Mouse (Mus musculus) inflammation-experienced regulatory T-cells, adult 6 months (primary cell): ENCODE data around the gene Bmx. TPM values are rescaled to one million over a fixed set of nuclear protein-coding genes. Genes with fewer than 3 reads are reported as not detected.

ENCODE experiments used
- ATAC-seq: one replicate; pipeline ENCODE4 v1.8.0; 2017
- polyA plus RNA-seq, 3 experiments: library from polyadenylated mRNA; unstranded; fragments of 100-300 nt; shearing (Covaris generic); gene quantifications; one replicate each; pipeline ENCODE4 v1.2.1; 2017

Gene Bmx
- not detected for polyA plus RNA-seq

GRCm38 (mm10) chrX:164258057-164258456 is at the start of gene Bmx:
Gene Bmx, minus strand, starts transcription at chrX:164258193.
- ATAC-seq, result no peak

- ATAC-seq, result no peak
Measured at GRCm38 (mm10) chrX:164306250-164306649, 48.3 kb upstream of the Bmx start.

- no peak for ATAC-seq
Measured at GRCm38 (mm10) chrX:164291147-164291546, 33.2 kb upstream of the Bmx start.

GRCm38 (mm10) chrX:164287077-164287476 is 29.1 kb upstream of the Bmx start:
- ATAC-seq, result no peak

GRCm38 (mm10) chrX:164283808-164284207 is 25.8 kb upstream of the Bmx start:
- ATAC-seq, result no peak

GRCm38 (mm10) chrX:164280918-164281647 is 23.1 kb upstream of the Bmx start:
- ATAC-seq, result no peak

GRCm38 (mm10) chrX:164275536-164275935 is 17.5 kb upstream of the Bmx start:
- ATAC-seq, result no peak

- ATAC-seq, result no peak
Measured at GRCm38 (mm10) chrX:164270603-164271002, 12.6 kb upstream of the Bmx start.

GRCm38 (mm10) chrX:164269285-164269761 is 11.3 kb upstream of the Bmx start, which contains the start of gene Pir:
Gene Pir, plus strand, starts transcription at chrX:164269371.
- no peak for ATAC-seq

- ATAC-seq, result no peak
Measured at GRCm38 (mm10) chrX:164264861-164265260, 6.9 kb upstream of the Bmx start.

GRCm38 (mm10) chrX:164262286-164262685 is 4.3 kb upstream of the Bmx start:
- ATAC-seq, result no peak

- ATAC-seq, result no peak
Measured at GRCm38 (mm10) chrX:164258662-164259061, 669 bp upstream of the Bmx start.

- no peak for ATAC-seq
Measured at GRCm38 (mm10) chrX:164256527-164256926, 1.5 kb downstream of the Bmx start.

- no peak for ATAC-seq
Measured at GRCm38 (mm10) chrX:164246722-164247121, 11.3 kb downstream of the Bmx start.

- no peak for ATAC-seq
Measured at GRCm38 (mm10) chrX:164245714-164246113, 12.3 kb downstream of the Bmx start.

GRCm38 (mm10) chrX:164233380-164233779 is 24.6 kb downstream of the Bmx start:
- no peak for ATAC-seq

- peak; percentile 50 for ATAC-seq
Measured at GRCm38 (mm10) chrX:164221989-164222388, 36.0 kb downstream of the Bmx start.

- no peak for ATAC-seq
Measured at GRCm38 (mm10) chrX:164200547-164200946, 57.4 kb downstream of the Bmx start.

- ATAC-seq, result no peak
Measured at GRCm38 (mm10) chrX:164197679-164198078, 60.3 kb downstream of the Bmx start.

- no peak for ATAC-seq
Measured at GRCm38 (mm10) chrX:164189880-164190279, 68.1 kb downstream of the Bmx start.

- ATAC-seq, result no peak
Measured at GRCm38 (mm10) chrX:164183844-164184243, 74.1 kb downstream of the Bmx start.

- ATAC-seq, result peak; percentile 69
Measured at GRCm38 (mm10) chrX:164179746-164180145, 78.2 kb downstream of the Bmx start.

- no peak for ATAC-seq
Measured at GRCm38 (mm10) chrX:164178856-164179255, 79.1 kb downstream of the Bmx start.

GRCm38 (mm10) chrX:164175780-164176179 is 82.2 kb downstream of the Bmx start:
- no peak for ATAC-seq

GRCm38 (mm10) chrX:164175311-164175710 is 82.7 kb downstream of the Bmx start:
- ATAC-seq, result no peak
